Mouse (Mus musculus) gastrocnemius, adult 8-10 months (tissue): Measurements from ENCODE around the gene Plekhg1. TPM values are rescaled to one million over a fixed set of nuclear protein-coding genes. Genes with fewer than 3 reads are reported as not detected.

Experiments used
- DNase-seq, 2 experiments: peaks; one replicate each; pipeline ENCODE4 v3.0.0; 2022; ENCODE audit warnings: low spot score in 2 of 2
- total RNA-seq, 4 experiments: library from RNA; stranded (reverse); gene quantifications; 2 replicates each; pipeline ENCODE4 v1.2.4; 2022

The Plekhg1 gene
- total RNA-seq, 4 experiments from 2014 or later, result 1.2 to 2.5 (median 1.6) TPM

GRCm38 (mm10) chr10:3881179-3881578 is 141.0 kb downstream of the Plekhg1 start:
- DNase-seq, result no peak

DNA sequence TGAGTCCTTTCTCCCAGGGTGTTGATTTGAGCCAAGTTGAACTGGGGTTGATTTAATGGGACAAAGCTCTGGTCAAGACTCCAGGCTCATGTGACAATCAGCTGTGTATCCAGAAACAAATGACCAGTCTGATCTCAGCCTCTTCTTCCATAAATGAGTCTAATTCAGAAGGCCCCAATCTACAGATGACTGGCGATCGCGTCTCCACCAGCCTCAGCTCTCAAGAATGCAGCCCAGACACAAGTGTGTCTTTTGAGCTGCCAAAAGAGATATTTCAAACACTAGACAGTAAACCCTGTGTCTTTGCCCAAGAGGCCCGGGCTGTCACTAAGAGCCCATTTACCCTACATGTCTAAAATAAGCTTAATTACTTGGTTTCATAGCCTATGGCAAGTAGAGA is 148.3 kb downstream of the Plekhg1 start:
- DNase-seq, result no peak

GRCm38 (mm10) chr10:3891381-3892263 is 151.5 kb downstream of the Plekhg1 start:
- no peak for DNase-seq

GRCm38 (mm10) chr10:3892368-3892767 is 152.2 kb downstream of the Plekhg1 start:
- no peak for DNase-seq

GRCm38 (mm10) chr10:3898068-3898467 is 157.9 kb downstream of the Plekhg1 start:
- DNase-seq, result no peak

GRCm38 (mm10) chr10:3900416-3900956 is 160.3 kb downstream of the Plekhg1 start:
- DNase-seq, result no peak

DNA sequence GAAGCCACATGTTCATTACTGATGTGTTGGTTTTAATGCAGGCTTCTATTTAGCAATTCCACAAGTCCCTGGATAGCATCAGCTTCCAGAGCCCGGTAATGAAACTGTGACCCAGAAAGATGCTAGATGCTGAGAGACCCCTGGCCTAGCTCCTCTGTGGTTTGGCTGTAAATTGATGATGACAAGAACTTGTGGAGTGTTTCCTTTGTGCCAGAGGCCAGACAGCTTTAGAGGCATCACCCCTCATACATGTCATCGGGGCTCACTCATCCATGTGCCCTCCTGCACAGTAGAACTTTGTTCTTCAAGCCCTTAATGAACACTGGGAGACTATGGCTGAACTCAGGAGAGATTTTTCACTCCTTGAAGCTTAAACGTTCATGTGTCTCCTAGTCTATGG is 165.6 kb downstream of the Plekhg1 start:
- DNase-seq, result no peak

DNA sequence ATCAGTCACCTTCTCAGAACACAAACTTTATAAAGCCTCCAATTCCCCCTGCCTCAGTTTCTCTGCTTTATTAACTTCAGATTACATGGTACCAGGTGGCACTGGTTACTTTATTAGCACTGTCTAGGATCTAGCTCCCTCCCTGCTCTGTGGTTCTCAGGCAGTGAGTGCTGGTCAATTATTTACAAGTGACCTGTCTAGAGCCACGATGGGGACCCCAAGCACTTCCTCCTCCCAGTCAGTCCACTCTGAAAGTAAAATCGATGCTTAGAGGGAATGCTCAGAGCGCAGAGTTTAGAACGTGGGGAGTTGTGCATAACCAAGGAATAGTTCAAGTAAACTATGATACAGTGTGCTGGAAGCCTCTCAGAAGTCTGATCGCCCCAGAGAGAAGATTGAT is 173.9 kb downstream of the Plekhg1 start:
- DNase-seq, result no peak

GRCm38 (mm10) chr10:3920368-3921152 is 180.4 kb downstream of the Plekhg1 start:
- no peak for DNase-seq

GRCm38 (mm10) chr10:3928008-3928545 is 187.9 kb downstream of the Plekhg1 start:
- no peak for DNase-seq

DNA sequence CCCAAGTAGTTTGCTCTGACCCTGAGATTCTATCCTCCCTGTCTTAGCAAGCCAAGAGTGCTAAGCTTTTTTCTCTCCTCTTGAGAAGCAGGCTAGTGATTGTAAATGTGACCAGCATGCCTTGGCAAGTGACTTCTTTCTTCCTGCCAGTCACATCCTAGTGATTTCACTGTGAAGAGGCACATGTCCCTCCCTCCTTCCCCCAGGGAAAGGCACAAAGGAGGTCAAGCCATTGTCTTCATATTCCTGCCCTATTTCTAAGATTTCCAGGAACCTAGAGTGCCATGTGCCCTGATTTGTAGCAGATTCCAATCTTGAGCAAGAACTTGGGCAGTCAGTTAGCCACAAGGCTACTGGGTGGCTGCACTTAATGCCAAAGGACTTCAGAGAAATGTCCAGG is 191.7 kb downstream of the Plekhg1 start:
- no peak for DNase-seq

DNA sequence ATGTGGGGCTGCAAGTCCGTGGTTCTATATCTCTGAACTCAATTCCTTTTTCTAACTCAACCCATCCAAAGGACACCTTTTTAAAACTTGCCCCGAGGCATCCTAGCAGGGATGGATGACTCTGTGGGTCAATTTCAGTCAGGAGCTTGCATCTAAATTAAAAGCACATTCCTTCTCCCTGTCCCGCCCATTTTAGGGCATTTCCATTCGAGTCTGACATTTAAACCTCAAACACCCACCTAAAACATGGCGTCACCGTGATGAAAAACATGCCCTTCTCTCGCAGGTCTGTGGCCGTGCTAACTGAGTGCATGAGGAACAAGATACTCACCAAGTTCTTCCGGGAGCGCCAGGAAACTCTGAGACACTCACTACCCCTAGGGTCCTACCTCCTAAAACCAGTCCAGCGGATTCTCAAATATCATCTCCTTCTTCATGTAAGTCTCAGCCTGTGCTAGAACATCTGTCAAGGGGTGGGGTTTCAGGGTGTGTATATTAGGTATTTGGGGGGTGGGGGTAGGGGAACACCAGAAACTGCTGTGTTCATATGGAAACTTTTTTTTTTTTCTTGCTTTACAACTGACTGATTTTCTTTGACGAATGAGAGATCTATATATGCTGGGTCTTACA is 193.3 kb downstream of the Plekhg1 start:
- no peak for DNase-seq

- no peak for DNase-seq
Measured at GRCm38 (mm10) chr10:3936864-3937263, 196.7 kb downstream of the Plekhg1 start.

- no peak for DNase-seq
Measured at GRCm38 (mm10) chr10:3939895-3940595, 199.9 kb downstream of the Plekhg1 start.

- no peak for DNase-seq
Measured at GRCm38 (mm10) chr10:3940596-3940975, 200.4 kb downstream of the Plekhg1 start.

- no peak for DNase-seq
Measured at GRCm38 (mm10) chr10:3941054-3941757, 201.0 kb downstream of the Plekhg1 start.

GRCm38 (mm10) chr10:3942289-3942688 is 202.1 kb downstream of the Plekhg1 start:
- DNase-seq, result no peak

DNA sequence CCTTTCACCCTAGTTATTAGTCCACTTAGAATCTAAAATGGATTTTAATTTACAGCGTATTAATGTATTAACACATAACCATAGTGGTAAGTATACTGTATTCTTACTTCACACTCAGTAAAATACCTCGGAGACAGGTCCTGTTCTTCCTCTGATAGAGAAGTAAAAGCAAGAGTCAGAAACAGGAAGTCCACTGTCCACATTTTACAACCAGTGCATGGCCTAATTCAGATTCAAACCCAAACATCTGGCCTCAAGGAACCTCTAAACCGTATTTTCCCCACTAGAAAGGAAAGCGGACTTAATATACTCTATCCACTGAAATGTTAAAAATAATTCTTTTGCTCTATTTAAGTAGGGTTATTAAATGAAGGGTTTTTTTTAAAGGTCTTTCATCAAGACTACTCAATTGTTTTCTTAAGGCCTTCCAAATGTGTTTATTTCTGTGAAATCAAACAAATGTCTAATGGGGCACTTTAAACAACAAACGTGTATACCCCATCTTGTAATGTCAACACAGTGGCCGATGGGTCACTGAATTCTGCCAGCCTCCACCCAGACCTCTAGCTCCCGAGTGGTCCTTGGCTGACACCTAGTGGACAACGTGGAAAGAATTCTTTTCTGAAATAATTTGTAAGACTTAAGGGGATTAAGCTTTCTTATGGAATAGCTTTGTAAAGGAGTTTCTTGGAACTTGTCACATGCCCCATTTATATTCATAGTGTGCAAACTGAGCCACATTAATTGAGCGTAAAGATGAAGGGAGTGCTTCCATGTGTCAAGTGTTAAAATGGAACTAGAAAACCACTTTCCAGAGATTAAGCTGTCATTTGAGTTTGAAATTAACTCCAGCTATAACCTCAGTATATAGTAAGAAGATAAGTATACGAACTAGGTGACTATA is 203.6 kb downstream of the Plekhg1 start:
- DNase-seq, result no peak

GRCm38 (mm10) chr10:3946871-3947270 is 206.7 kb downstream of the Plekhg1 start:
- DNase-seq, result no peak
